Mouse (Mus musculus): ENCODE data around the gene Impg2. TPM values are rescaled to one million over a fixed set of nuclear protein-coding genes. Genes with fewer than 3 reads are reported as not detected.

Impg2 gene
- polyA plus RNA-seq, 1 experiment = not detected

DNA sequence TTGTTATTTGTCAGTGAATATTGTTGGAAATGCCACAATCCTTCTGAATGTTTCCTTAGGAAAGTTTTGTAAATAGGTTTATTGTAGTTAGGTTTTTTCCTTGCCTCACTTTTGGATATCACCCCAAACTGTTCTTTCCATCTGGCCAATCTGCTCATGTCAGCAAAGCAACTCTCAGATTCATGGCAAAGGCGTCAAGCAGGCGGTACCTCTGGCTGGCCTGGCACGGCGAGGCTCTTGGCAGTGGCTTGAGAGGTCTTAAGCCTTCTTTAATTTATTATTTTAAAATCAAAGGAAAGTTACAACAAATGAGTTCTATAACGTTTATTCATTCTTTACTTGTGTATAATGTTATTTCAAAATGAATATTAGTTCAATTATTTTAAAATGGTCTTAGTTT lies 82.0 kb downstream of the Impg2 start:
- TF ChIP-seq CTCF (IDR thresholded peaks at IDR 0.05; ENCODE audit: control insufficient read depth, insufficient read depth, low read length) (no peak), POLR2A (IDR thresholded peaks at IDR 0.05; ENCODE audit: borderline replicate concordance, control insufficient read depth, low read depth, low read length) (no peak)
- no peaks in the 10 kb centered on the region for H3K4me1 ChIP-seq (ENCODE audit: control insufficient read depth, insufficient read depth, low read length)
- 79% methylated on average over 5 of the region's 5 CpGs for WGBS
- H3K27ac ChIP-seq (ENCODE audit: control insufficient read depth, insufficient read depth, low read depth, low read length, poor library complexity) = no peak overlapping the region
- H3K4me3 ChIP-seq (replicated peaks; ENCODE audit: control insufficient read depth, low read depth, low read length) = no peak overlapping the region

DNA sequence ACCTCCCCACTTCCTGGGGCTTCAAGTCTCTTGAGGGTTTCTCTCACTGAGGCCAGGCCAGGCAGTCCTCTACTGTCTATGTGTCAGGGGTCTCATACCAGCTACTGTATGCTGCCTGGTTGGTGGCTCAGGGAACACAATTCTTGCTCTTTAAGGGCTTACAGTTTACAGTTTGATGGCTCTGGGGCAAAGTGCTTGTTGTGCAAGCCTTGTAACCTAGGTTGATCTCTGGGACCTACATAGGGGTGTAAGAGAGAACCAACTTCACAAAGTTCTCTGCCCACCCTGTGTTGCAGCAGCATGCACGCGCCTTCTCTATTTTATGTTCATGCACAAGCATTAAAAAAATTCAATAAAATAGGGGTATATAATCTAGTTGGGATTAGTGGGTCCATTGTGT lies 82.9 kb downstream of the Impg2 start:
- no peak for TF ChIP-seq POLR2A (IDR thresholded peaks at IDR 0.05; ENCODE audit: borderline replicate concordance, control insufficient read depth, low read depth, low read length)
- TF ChIP-seq CTCF (IDR thresholded peaks at IDR 0.05; ENCODE audit: control insufficient read depth, insufficient read depth, low read length) = no peak
- 88% methylated on average over 2 of the region's 2 CpGs for WGBS
- Histone ChIP-seq H3K4me1 (ENCODE audit: control insufficient read depth, insufficient read depth, low read length) (no peaks in the 10 kb centered on the region), H3K27ac (ENCODE audit: control insufficient read depth, insufficient read depth, low read depth, low read length, poor library complexity) (no peak overlapping the region), H3K4me3 (replicated peaks; ENCODE audit: control insufficient read depth, low read depth, low read length) (no peak overlapping the region)

DNA sequence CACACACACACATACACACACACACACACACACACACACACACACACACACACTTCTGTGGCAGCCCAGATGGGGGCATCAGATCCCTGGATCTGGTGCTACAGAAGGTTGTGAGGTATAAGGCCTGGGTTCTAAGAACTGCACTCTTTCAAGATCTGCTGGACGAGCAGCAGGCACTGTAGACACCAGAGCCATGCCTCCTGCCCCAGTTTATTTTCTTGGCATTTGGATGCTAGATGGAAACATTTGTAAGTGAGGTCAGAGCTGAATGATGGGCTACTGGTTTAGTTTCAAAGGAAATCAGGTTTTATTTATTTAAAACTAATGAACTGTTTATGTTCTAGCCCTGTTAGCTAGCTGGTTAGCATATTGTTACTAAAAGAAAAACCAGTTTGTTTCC lies 90.8 kb downstream of the Impg2 start:
- Histone ChIP-seq H3K27ac (ENCODE audit: control insufficient read depth, insufficient read depth, low read depth, low read length, poor library complexity) (no peak overlapping the region), H3K4me1 (ENCODE audit: control insufficient read depth, insufficient read depth, low read length) (no peaks in the 10 kb centered on the region), H3K4me3 (replicated peaks; ENCODE audit: control insufficient read depth, low read depth, low read length) (no peak overlapping the region)
- no peak for TF ChIP-seq CTCF (IDR thresholded peaks at IDR 0.05; ENCODE audit: control insufficient read depth, insufficient read depth, low read length)
- no peak for TF ChIP-seq POLR2A (IDR thresholded peaks at IDR 0.05; ENCODE audit: borderline replicate concordance, control insufficient read depth, low read depth, low read length)
- whole genome bisulfite sequencing = 72% methylated on average over 1 of the region's 1 CpGs

DNA sequence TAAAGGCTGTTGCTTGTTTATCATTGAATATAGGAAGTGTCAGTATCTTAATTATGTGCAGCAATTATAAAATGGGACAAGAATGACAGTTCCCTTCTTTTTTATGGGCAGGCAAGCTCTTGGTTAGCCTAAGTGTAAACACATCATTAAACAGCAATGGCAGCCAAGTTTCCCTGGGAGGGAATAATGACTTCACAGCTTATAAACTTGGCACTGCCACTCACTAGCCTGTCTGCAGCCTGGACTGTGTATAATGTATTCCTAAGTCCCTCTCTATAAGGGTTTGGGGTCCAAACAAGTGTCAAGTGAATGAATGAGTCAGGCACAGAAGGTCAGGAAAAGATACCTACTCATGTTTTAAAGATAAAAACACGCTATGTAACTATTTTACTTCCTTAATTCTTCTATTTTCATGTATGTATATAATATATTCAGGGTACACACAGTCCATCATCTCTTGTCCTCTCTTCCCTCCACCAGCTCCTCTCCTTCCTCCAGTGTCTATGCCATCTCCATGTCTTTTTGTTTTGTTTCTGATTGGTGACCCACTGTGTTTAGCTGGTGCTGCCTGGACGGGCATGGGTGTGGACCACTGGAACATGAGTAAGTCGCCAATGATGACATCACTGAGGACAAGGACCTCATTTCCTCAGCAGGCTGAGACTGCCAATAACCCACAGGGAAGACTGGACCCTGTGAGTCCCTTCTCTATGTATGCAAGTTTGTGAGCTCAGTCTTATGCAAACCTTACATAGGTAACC lies 92.0 kb downstream of the Impg2 start:
- TF ChIP-seq CTCF (IDR thresholded peaks at IDR 0.05; ENCODE audit: control insufficient read depth, insufficient read depth, low read length) = no peak
- TF ChIP-seq POLR2A (IDR thresholded peaks at IDR 0.05; ENCODE audit: borderline replicate concordance, control insufficient read depth, low read depth, low read length) = no peak
- 69% methylated on average over 3 of the region's 3 CpGs for WGBS
- Histone ChIP-seq H3K27ac (ENCODE audit: control insufficient read depth, insufficient read depth, low read depth, low read length, poor library complexity) (no peak overlapping the region), H3K4me1 (ENCODE audit: control insufficient read depth, insufficient read depth, low read length) (no peaks in the 10 kb centered on the region), H3K4me3 (replicated peaks; ENCODE audit: control insufficient read depth, low read depth, low read length) (no peak overlapping the region)

DNA sequence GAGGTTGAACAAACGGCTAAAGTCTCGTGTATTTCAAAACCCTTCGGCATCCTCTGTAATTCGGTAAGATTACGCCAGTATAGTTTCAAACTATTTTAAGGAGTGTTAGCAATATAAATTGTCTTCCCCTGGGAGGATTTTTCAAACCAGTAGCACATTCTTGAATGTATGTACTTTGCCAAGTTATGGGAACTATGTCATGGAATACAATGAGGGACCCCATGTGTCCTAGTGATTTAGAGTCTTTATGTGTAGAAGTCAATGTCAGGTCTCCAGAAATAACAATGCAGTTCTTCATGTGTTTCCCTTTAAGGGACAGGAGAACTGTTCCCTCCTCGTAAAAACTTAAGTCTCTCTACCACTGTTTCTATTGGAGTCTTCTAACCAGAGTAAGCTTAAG lies 94.1 kb downstream of the Impg2 start:
- Histone ChIP-seq H3K27ac (ENCODE audit: control insufficient read depth, insufficient read depth, low read depth, low read length, poor library complexity) (no peak overlapping the region), H3K4me3 (replicated peaks; ENCODE audit: control insufficient read depth, low read depth, low read length) (no peak overlapping the region), H3K4me1 (ENCODE audit: control insufficient read depth, insufficient read depth, low read length) (no peaks in the 10 kb centered on the region)
- TF ChIP-seq CTCF (IDR thresholded peaks at IDR 0.05; ENCODE audit: control insufficient read depth, insufficient read depth, low read length) (no peak), POLR2A (IDR thresholded peaks at IDR 0.05; ENCODE audit: borderline replicate concordance, control insufficient read depth, low read depth, low read length) (no peak)
- 81% methylated on average over 6 of the region's 6 CpGs for WGBS

DNA sequence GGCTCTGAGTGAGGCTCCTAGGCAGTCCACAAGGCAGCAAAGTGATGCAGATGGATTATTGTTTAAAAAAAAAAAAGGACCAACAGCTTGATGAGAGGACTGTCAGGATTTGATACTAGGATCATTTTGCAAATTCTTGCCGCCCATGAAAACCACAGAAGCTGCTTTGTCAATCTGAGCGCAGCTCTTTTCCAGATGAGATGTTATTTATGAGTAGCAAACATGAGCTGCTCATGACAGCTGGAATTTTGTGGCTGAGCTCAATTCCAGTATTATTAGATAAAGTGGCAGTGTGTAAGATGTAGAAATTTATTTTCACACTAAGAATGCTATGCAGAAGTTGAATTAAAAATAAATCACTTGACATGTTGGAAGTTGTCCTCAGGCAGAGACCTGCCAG lies 94.7 kb downstream of the Impg2 start:
- no peak overlapping the region for H3K4me3 ChIP-seq (replicated peaks; ENCODE audit: control insufficient read depth, low read depth, low read length)
- H3K27ac ChIP-seq (ENCODE audit: control insufficient read depth, insufficient read depth, low read depth, low read length, poor library complexity) = no peak overlapping the region
- TF ChIP-seq CTCF (IDR thresholded peaks at IDR 0.05; ENCODE audit: control insufficient read depth, insufficient read depth, low read length) (no peak), POLR2A (IDR thresholded peaks at IDR 0.05; ENCODE audit: borderline replicate concordance, control insufficient read depth, low read depth, low read length) (no peak)
- no peaks in the 10 kb centered on the region for H3K4me1 ChIP-seq (ENCODE audit: control insufficient read depth, insufficient read depth, low read length)
- 75% methylated on average over 2 of the region's 2 CpGs for WGBS

DNA sequence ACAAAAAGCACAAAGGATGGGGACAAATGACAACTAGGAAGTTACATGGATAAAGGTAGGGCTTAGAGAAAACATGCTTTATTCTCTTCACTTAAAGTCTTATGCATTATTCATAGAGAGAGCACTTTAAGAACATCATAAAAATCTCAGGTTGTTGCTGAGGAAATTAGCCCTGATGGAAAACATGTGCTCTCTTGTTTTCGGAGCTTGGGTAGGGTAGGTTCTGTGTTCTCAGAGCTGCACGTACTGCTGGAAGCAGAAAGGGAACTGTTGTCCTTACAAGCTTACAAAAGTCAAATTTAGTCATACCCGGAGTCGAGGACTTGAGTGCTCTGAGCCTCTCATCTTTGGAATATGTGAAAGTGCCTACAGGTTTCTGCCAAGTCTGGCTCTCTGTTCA lies 98.9 kb downstream of the Impg2 start:
- Histone ChIP-seq H3K4me1 (ENCODE audit: control insufficient read depth, insufficient read depth, low read length) (no peaks in the 10 kb centered on the region), H3K27ac (ENCODE audit: control insufficient read depth, insufficient read depth, low read depth, low read length, poor library complexity) (no peak overlapping the region), H3K4me3 (replicated peaks; ENCODE audit: control insufficient read depth, low read depth, low read length) (no peak overlapping the region)
- TF ChIP-seq POLR2A (IDR thresholded peaks at IDR 0.05; ENCODE audit: borderline replicate concordance, control insufficient read depth, low read depth, low read length) = no peak
- WGBS = 72% methylated on average over 4 of the region's 4 CpGs

DNA sequence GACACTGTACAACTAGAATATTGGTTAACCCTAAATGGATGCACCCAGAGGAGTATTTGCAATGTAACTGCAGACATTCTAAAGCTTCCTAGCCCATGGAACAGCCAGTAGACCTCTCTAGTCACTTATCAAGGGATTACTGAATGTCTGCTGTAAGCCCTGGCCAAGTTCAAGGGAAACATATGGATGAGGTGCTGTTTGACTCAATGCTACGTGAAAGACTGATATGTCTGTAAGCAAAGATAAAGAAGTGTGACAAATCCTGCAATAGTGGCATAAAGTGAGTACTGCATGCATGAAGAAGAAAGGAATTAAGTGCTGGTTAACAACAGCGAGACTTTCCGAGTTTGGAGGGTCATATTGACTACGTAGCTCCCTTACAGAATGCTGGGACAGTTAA lies 100.1 kb downstream of the Impg2 start:
- TF ChIP-seq CTCF (IDR thresholded peaks at IDR 0.05; ENCODE audit: control insufficient read depth, insufficient read depth, low read length) (no peak), POLR2A (IDR thresholded peaks at IDR 0.05; ENCODE audit: borderline replicate concordance, control insufficient read depth, low read depth, low read length) (no peak)
- H3K4me3 ChIP-seq (replicated peaks; ENCODE audit: control insufficient read depth, low read depth, low read length) = no peak overlapping the region
- no peak overlapping the region for H3K27ac ChIP-seq (ENCODE audit: control insufficient read depth, insufficient read depth, low read depth, low read length, poor library complexity)
- 87% methylated on average over 4 of the region's 4 CpGs for WGBS
- H3K4me1 ChIP-seq (ENCODE audit: control insufficient read depth, insufficient read depth, low read length) = no peaks in the 10 kb centered on the region

DNA sequence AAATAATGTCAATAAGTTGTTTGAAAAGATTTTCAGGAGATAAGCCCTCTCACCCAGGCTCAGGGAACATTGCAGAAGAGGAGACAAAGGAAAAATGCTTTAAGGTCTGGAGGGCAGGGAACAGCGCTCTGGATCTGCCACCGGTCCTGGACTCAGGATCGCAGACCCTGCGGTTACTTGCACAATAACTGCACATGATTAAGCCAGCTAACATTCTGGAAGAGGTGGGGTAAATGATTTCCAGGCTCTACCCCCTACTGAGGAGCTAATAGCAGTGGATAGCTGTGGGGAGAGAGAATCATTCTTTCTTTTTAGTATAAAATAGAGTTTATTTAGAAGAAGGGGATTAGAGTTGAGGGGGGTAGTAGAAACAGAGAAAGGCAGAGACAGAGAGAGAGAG lies 103.5 kb downstream of the Impg2 start:
- H3K4me1 ChIP-seq (ENCODE audit: control insufficient read depth, insufficient read depth, low read length) = no peaks in the 10 kb centered on the region
- 90% methylated on average over 4 of the region's 4 CpGs for WGBS
- no peak overlapping the region for H3K4me3 ChIP-seq (replicated peaks; ENCODE audit: control insufficient read depth, low read depth, low read length)
- no peak for TF ChIP-seq POLR2A (IDR thresholded peaks at IDR 0.05; ENCODE audit: borderline replicate concordance, control insufficient read depth, low read depth, low read length)
- H3K27ac ChIP-seq (ENCODE audit: control insufficient read depth, insufficient read depth, low read depth, low read length, poor library complexity) = no peak overlapping the region

Measured in bone marrow, adult 2 months (tissue).